In genomic region chr9:110490913-110491312, GRCm38 (mm10) we compare ENCODE assay signal across 10 mouse cellular contexts. TPM values are rescaled to one million over a fixed set of nuclear protein-coding genes. Genes with fewer than 3 reads are reported as not detected.
DNase-seq lines count a peak whose midpoint lies in the region; ATAC-seq and TF ChIP-seq lines count a peak whose summit lies in the region.
"Had no signal": no experiment of that assay in that cellular context is flagged by ENCODE, and none has a peak within 500 bp of the region (broad histone marks: within the 10 kb centered on the region; RNA-seq: fewer than 3 reads in every experiment).

No protein-coding gene starts in this region.

- no peaks in the 10 kb centered on the region for H3K79me2 ChIP-seq in liver, adult 2 months (ENCODE audit: control insufficient read depth, insufficient read depth, low read length)

- H3K9ac ChIP-seq in liver, adult 2 months (ENCODE audit: low read depth, low read length), result no peak overlapping the region
- H3K9ac ChIP-seq in liver, embryonic 11.5 days (ENCODE audit: low read depth, low read length), result no peak overlapping the region
- no peak overlapping the region for H3K9ac ChIP-seq in midbrain, embryonic 13.5 days (replicated peaks)
- H3K9ac ChIP-seq: midbrain, embryonic 12.5 days had no signal

- 63% methylated on average over 5 of the region's 5 CpGs for WGBS in liver, adult 2 months
- 52% methylated on average over 5 of the region's 5 CpGs for WGBS in liver, embryonic 11.5 days
- WGBS in midbrain, embryonic 13.5 days, result 65% methylated on average over 5 of the region's 5 CpGs

- H3K4me3 ChIP-seq in liver, adult 2 months (ENCODE audit: insufficient read depth, low read depth, low read length), result no peak overlapping the region
- H3K4me3 ChIP-seq in liver, embryonic 11.5 days (ENCODE audit: low read depth, low read length), result no peak overlapping the region
- H3K4me3 ChIP-seq in midbrain, embryonic 13.5 days (replicated peaks), result no peak overlapping the region
- H3K4me3 ChIP-seq: midbrain, embryonic 12.5 days had no signal

- no peaks in the 10 kb centered on the region for H3K4me1 ChIP-seq in liver, adult 2 months (ENCODE audit: control insufficient read depth, insufficient read depth, low read length)
- no peaks in the 10 kb centered on the region for H3K4me1 ChIP-seq in liver, embryonic 11.5 days (replicated peaks; ENCODE audit: control insufficient read depth, insufficient read depth, low read length)
- H3K4me1 ChIP-seq in midbrain, embryonic 13.5 days (replicated peaks), result no peaks in the 10 kb centered on the region
- H3K4me1 ChIP-seq: midbrain, embryonic 12.5 days had no signal

- TF ChIP-seq POLR2A in liver, adult 2 months (IDR thresholded peaks at IDR 0.05; ENCODE audit: extremely low read depth, insufficient read depth, low read length), result no peak

- H3K27ac ChIP-seq in liver, adult 2 months (replicated peaks; ENCODE audit: insufficient read depth, low read depth, low read length), result no peak overlapping the region
- H3K27ac ChIP-seq in liver, embryonic 11.5 days (ENCODE audit: low read depth, low read length), result no peak overlapping the region
- H3K27ac ChIP-seq in midbrain, embryonic 13.5 days, result no peak overlapping the region
- H3K27ac ChIP-seq: midbrain, embryonic 12.5 days had no signal

- DNase-seq in embryo, embryonic 10 days (ENCODE audit: low spot score), result peak; percentile 19
- no peak for DNase-seq in embryo, embryonic 9.5 days (ENCODE audit: extremely low spot score)
- no peak for DNase-seq in liver, adult 2 months (ENCODE audit: extremely low read depth, low read depth, low spot score)
- no peak for DNase-seq in liver, embryonic 11.5 days (ENCODE audit: low spot score)
- peak; percentile 3 for DNase-seq in kidney, postnatal 14 days
- peak; percentile 41 for DNase-seq in testis, postnatal 14 days (ENCODE audit: low spot score)
- DNase-seq in adipocyte (ENCODE audit: low spot score), result no peak

- no peaks in the 10 kb centered on the region for H3K27me3 ChIP-seq in liver, adult 2 months (ENCODE audit: control insufficient read depth, insufficient read depth, low read length)
- no peaks in the 10 kb centered on the region for H3K27me3 ChIP-seq in liver, embryonic 11.5 days (replicated peaks; ENCODE audit: control insufficient read depth, insufficient read depth, low read length)
- H3K27me3 ChIP-seq in midbrain, embryonic 13.5 days, result no peaks in the 10 kb centered on the region
- H3K27me3 ChIP-seq: midbrain, embryonic 12.5 days had no signal

- no peaks in the 10 kb centered on the region for H3K36me3 ChIP-seq in liver, adult 2 months (ENCODE audit: control insufficient read depth, insufficient read depth, low read length)
- no peaks in the 10 kb centered on the region for H3K36me3 ChIP-seq in liver, embryonic 11.5 days (ENCODE audit: control insufficient read depth, insufficient read depth, low read length)
- no peaks in the 10 kb centered on the region for H3K36me3 ChIP-seq in midbrain, embryonic 13.5 days
- H3K36me3 ChIP-seq: G1E; midbrain, embryonic 12.5 days had no signal

- peak; percentile 50; the same call in 1 of the 2 replicates for TF ChIP-seq CTCF in liver, adult 2 months (IDR thresholded peaks at IDR 0.05; ENCODE audit: low read depth, low read length)

- no peak overlapping the region for H3K4me2 ChIP-seq in liver, embryonic 11.5 days
- H3K4me2 ChIP-seq in midbrain, embryonic 13.5 days (replicated peaks), result no peak overlapping the region
- H3K4me2 ChIP-seq: midbrain, embryonic 12.5 days had no signal

- no peaks in the 10 kb centered on the region for H3K9me3 ChIP-seq in liver, embryonic 11.5 days (ENCODE audit: control insufficient read depth, low read length)
- no peaks in the 10 kb centered on the region for H3K9me3 ChIP-seq in midbrain, embryonic 13.5 days

- ATAC-seq in liver, embryonic 11.5 days (replicated peaks; ENCODE audit: low FRiP score), result no peak
- ATAC-seq in midbrain, embryonic 13.5 days, result no peak

RNA-seq across cellular contexts. Expression of gene Kif9, which starts 14.2 kb away (rescaled TPM):
- 0.40 and 0.55 TPM in 2 replicates for total RNA-seq in liver, adult 2 months (2014; rRNA removed)
- polyA plus RNA-seq in liver, adult 2 months (2012; rRNA removed), result 0.18 and 0.35 TPM in 2 replicates
- 0.66 and 1.0 TPM in 2 replicates for polyA plus RNA-seq in liver, embryonic 11.5 days (2014; fragmentation: Nextera tagmentation; extraction: Ambion mirVana)
- polyA plus RNA-seq in midbrain, embryonic 13.5 days (2015; fragmentation: Nextera tagmentation; extraction: Ambion mirVana), result 2.4 and 2.6 TPM in 2 replicates

RNA-seq across cellular contexts. Expression of gene Klhl18, which starts 14.4 kb away (rescaled TPM):
- 2.0 and 2.3 TPM in 2 replicates for total RNA-seq in liver, adult 2 months (2014; rRNA removed)
- polyA plus RNA-seq in liver, adult 2 months (2012; rRNA removed), result 5.9 and 6.9 TPM in 2 replicates
- polyA plus RNA-seq in liver, embryonic 11.5 days (2014; fragmentation: Nextera tagmentation; extraction: Ambion mirVana), result 7.1 TPM in 2 replicates
- 14.5 and 16.0 TPM in 2 replicates for polyA plus RNA-seq in midbrain, embryonic 13.5 days (2015; fragmentation: Nextera tagmentation; extraction: Ambion mirVana)

RNA-seq across cellular contexts. Expression of gene Setd2, which starts 41.5 kb away (rescaled TPM):
- 31.7 and 36.5 TPM in 2 replicates for total RNA-seq in liver, adult 2 months (2014; rRNA removed)
- polyA plus RNA-seq in liver, adult 2 months (2012; rRNA removed), result 15.7 and 20.1 TPM in 2 replicates
- polyA plus RNA-seq in liver, embryonic 11.5 days (2014; fragmentation: Nextera tagmentation; extraction: Ambion mirVana), result 36.3 and 44.9 TPM in 2 replicates
- polyA plus RNA-seq in midbrain, embryonic 13.5 days (2015; fragmentation: Nextera tagmentation; extraction: Ambion mirVana), result 41.7 and 44.7 TPM in 2 replicates

Comparison
In these comparisons a context has a peak if more than half of its experiments do, and no peak if none do; other contexts are left out.
1. DNase-seq: peak in embryo, embryonic 10 days (single experiment), kidney, postnatal 14 days (single experiment) and testis, postnatal 14 days (single experiment); none in embryo, embryonic 9.5 days (single experiment), liver, adult 2 months (single experiment), liver, embryonic 11.5 days (single experiment) and adipocyte (single experiment).